Mouse (Mus musculus) hindbrain, postnatal 0 days (tissue): ENCODE results near the gene Slc25a47. TPM values are rescaled to one million over a fixed set of nuclear protein-coding genes. Genes with fewer than 3 reads are reported as not detected.

ENCODE experiments used
- ATAC-seq: fragments of 200-750 bp; cut with Nextera tagmentation; 2 replicates; pipeline ENCODE4 v1.8.0; 2017; ENCODE audit warnings: mild to moderate bottlenecking, moderate TSS enrichment, moderate library complexity
- DNase-seq: peaks from one replicate; pipeline ENCODE4 v3.0.0-alpha.2; 2015; ENCODE audit warnings: low spot score
- H3K27ac ChIP-seq: fragments of 300-500 bp; sonication (generic); 2 replicates; pipeline ENCODE4 v1.5.1; 2014; ENCODE audit warnings: mild to moderate bottlenecking
- H3K27me3 ChIP-seq: fragments of 300-500 bp; sonication (generic); 2 replicates; pipeline ENCODE4 v1.6.1; 2014; ENCODE audit warnings: low read length, mixed read lengths; ENCODE audit not compliant: insufficient read depth
- H3K36me3 ChIP-seq: fragments of 300-500 bp; sonication (generic); 2 replicates; pipeline ENCODE4 v1.6.1; 2014; ENCODE audit warnings: low read length, mixed read lengths; ENCODE audit not compliant: insufficient read depth
- H3K4me1 ChIP-seq: fragments of 300-500 bp; sonication (generic); 2 replicates; pipeline ENCODE4 v1.6.1; 2014; ENCODE audit warnings: antibody characterized with exemption, low read length, mixed read lengths; ENCODE audit not compliant: insufficient read depth
- H3K4me2 ChIP-seq: fragments of 300-500 bp; sonication (generic); 2 replicates; pipeline ENCODE4 v1.6.1; 2014; ENCODE audit warnings: low read depth, mild to moderate bottlenecking, low read length, moderate library complexity, mixed read lengths
- H3K4me3 ChIP-seq: fragments of 300-500 bp; sonication (generic); 2 replicates; pipeline ENCODE4 v1.5.1; 2014; ENCODE audit warnings: low read length
- H3K9ac ChIP-seq: fragments of 300-500 bp; sonication (generic); replicated peaks from 2 replicates; pipeline ENCODE4 v1.6.1; 2014; ENCODE audit warnings: mild to moderate bottlenecking, low read length, moderate library complexity, mixed read lengths
- H3K9me3 ChIP-seq: fragments of 300-500 bp; sonication (generic); 2 replicates; pipeline ENCODE4 v1.6.1; 2016; ENCODE audit warnings: low read length, mixed read lengths
- CTCF ChIP-seq: IDR thresholded peaks from 2 replicates; pipeline ENCODE4 v1.5.1; 2016; ENCODE audit warnings: antibody characterized with exemption, control low read depth, low read depth
- WGBS: fragments of 180-500 bp; shearing (Covaris S2); extraction: QIAGEN DNeasy Blood & Tissue Kit; methylation state at CpG from one replicate; pipeline ENCODE4 v1.1.7; 2014; 5-methylcytosine and 5-hydroxymethylcytosine counted together
- polyA plus RNA-seq: library from polyadenylated mRNA; unstranded; fragments of >200 nt; fragmentation: Nextera tagmentation; extraction: Ambion mirVana; gene quantifications from 2 replicates; pipeline ENCODE4 v1.2.1, GENCODE M21; 2015
- total RNA-seq: library from RNA; depleted of rRNA; stranded (reverse); fragments of >200 nt; gene quantifications from 2 replicates; pipeline ENCODE4 v1.2.3, GENCODE M21; 2014

Gene Slc25a47
- total and polyA plus RNA-seq, 2 experiments from 2014 or later: 6.7 to 13.7 TPM

GRCm38 (mm10) chr12:108826282-108826957 lies 9.4 kb upstream of the Slc25a47 start:
- no peaks in the 10 kb centered on the region for H3K4me1 ChIP-seq
- H3K27ac ChIP-seq: no peak overlapping the region
- no peaks in the 10 kb centered on the region for H3K36me3 ChIP-seq
- no peak overlapping the region for H3K9ac ChIP-seq
- DNase-seq: no peak
- ATAC-seq: no peak
- no peak for TF ChIP-seq CTCF
- H3K4me2 ChIP-seq: no peak overlapping the region
- no peaks in the 10 kb centered on the region for H3K9me3 ChIP-seq
- 87% methylated on average over 19 of the region's 19 CpGs for WGBS
- no peak overlapping the region for H3K4me3 ChIP-seq
- no peaks in the 10 kb centered on the region for H3K27me3 ChIP-seq

GRCm38 (mm10) chr12:108826958-108827535 lies 8.8 kb upstream of the Slc25a47 start:
- Histone ChIP-seq H3K4me2 (no peak overlapping the region), H3K27me3 (no peaks in the 10 kb centered on the region), H3K4me3 (no peak overlapping the region), H3K9me3 (no peaks in the 10 kb centered on the region), H3K27ac (no peak overlapping the region), H3K36me3 (no peaks in the 10 kb centered on the region), H3K9ac (no peak overlapping the region), H3K4me1 (peaks cover 3% of the 10 kb centered on the region)
- TF ChIP-seq CTCF: no peak
- 92% methylated on average over 28 of the region's 28 CpGs for whole genome bisulfite sequencing
- ATAC-seq (no peak), DNase-seq (no peak)

GRCm38 (mm10) chr12:108827641-108828040 lies 8.2 kb upstream of the Slc25a47 start:
- H3K27ac ChIP-seq: no peak overlapping the region
- no peaks in the 10 kb centered on the region for H3K27me3 ChIP-seq
- H3K9ac ChIP-seq: no peak overlapping the region
- ATAC-seq: no peak
- H3K4me1 ChIP-seq: peaks cover 9% of the 10 kb centered on the region
- H3K4me3 ChIP-seq: no peak overlapping the region
- no peaks in the 10 kb centered on the region for H3K9me3 ChIP-seq
- no peaks in the 10 kb centered on the region for H3K36me3 ChIP-seq
- 90% methylated on average over 6 of the region's 6 CpGs for WGBS
- no peak for DNase-seq
- H3K4me2 ChIP-seq: no peak overlapping the region
- no peak for TF ChIP-seq CTCF

- Histone ChIP-seq H3K36me3 (no peaks in the 10 kb centered on the region), H3K9ac (no peak overlapping the region), H3K27me3 (no peaks in the 10 kb centered on the region), H3K4me1 (peaks cover 21% of the 10 kb centered on the region), H3K4me2 (no peak overlapping the region), H3K27ac (no peak overlapping the region), H3K4me3 (no peak overlapping the region), H3K9me3 (no peaks in the 10 kb centered on the region)
- 65% methylated on average over 5 of the region's 5 CpGs for WGBS
- ATAC-seq (no peak), DNase-seq (no peak)
- no peak for TF ChIP-seq CTCF
Measured at GRCm38 (mm10) chr12:108829636-108830035, 6.2 kb upstream of the Slc25a47 start.

GRCm38 (mm10) chr12:108830358-108830757 lies 5.5 kb upstream of the Slc25a47 start:
- ATAC-seq (no peak), DNase-seq (no peak)
- Histone ChIP-seq H3K4me1 (peaks cover 28% of the 10 kb centered on the region), H3K9ac (no peak overlapping the region), H3K4me2 (no peak overlapping the region), H3K27me3 (no peaks in the 10 kb centered on the region), H3K36me3 (no peaks in the 10 kb centered on the region), H3K9me3 (no peaks in the 10 kb centered on the region), H3K4me3 (no peak overlapping the region), H3K27ac (no peak overlapping the region)
- no peak for TF ChIP-seq CTCF
- 85% methylated on average over 6 of the region's 6 CpGs for WGBS

- Histone ChIP-seq H3K27me3 (no peaks in the 10 kb centered on the region), H3K27ac (no peak overlapping the region; the same call in 1 of the 2 replicates), H3K9ac (no peak overlapping the region), H3K36me3 (no peaks in the 10 kb centered on the region), H3K9me3 (no peaks in the 10 kb centered on the region), H3K4me3 (no peak overlapping the region), H3K4me1 (peaks cover 33% of the 10 kb centered on the region), H3K4me2 (peak overlapping the region; percentile 8; the same call in 1 of the 2 replicates)
- ATAC-seq (no peak), DNase-seq (peak; percentile 35)
- WGBS: 41% methylated on average over 9 of the region's 9 CpGs
- no peak for TF ChIP-seq CTCF
Measured at GRCm38 (mm10) chr12:108831966-108832643, 3.7 kb upstream of the Slc25a47 start.

- H3K36me3 ChIP-seq: no peaks in the 10 kb centered on the region
- ATAC-seq: no peak
- H3K27me3 ChIP-seq: no peaks in the 10 kb centered on the region
- TF ChIP-seq CTCF: no peak
- 68% methylated on average over 8 of the region's 8 CpGs for WGBS
- no peak overlapping the region for H3K27ac ChIP-seq
- H3K4me3 ChIP-seq: no peak overlapping the region
- H3K9ac ChIP-seq: no peak overlapping the region
- peaks cover 40% of the 10 kb centered on the region for H3K4me1 ChIP-seq
- H3K9me3 ChIP-seq: no peaks in the 10 kb centered on the region
- peak; percentile 31 for DNase-seq
- peak overlapping the region; percentile 8; the same call in 1 of the 2 replicates for H3K4me2 ChIP-seq
Measured at GRCm38 (mm10) chr12:108832851-108833250, 3.0 kb upstream of the Slc25a47 start.
